Mouse (Mus musculus): ENCODE data around the gene Edem3.
"Not testable (repeated sequence)": the region's sequence is repeated elsewhere in the genome, so short reads cannot be mapped to it uniquely, and the experiment has no call there.

The Edem3 gene

GRCm38 (mm10) chr1:151812004-151812712 is 57.0 kb downstream of the Edem3 start:
- DNase-seq: no peak

GRCm38 (mm10) chr1:151816051-151816450 is 60.9 kb downstream of the Edem3 start:
- no peak for DNase-seq

GRCm38 (mm10) chr1:151819190-151819589 is 64.0 kb downstream of the Edem3 start:
- DNase-seq: peak; percentile 13

- DNase-seq: peak; percentile 82
These were observed 65.3 kb downstream of the Edem3 start for GRCm38 (mm10) chr1:151820457-151820856.

- peak; percentile 11 for DNase-seq
These were observed 69.9 kb downstream of the Edem3 start for GRCm38 (mm10) chr1:151825065-151825464.

GRCm38 (mm10) chr1:151831791-151832190 is 76.6 kb downstream of the Edem3 start:
- DNase-seq: no peak

- DNase-seq: no peak
These were observed 80.1 kb downstream of the Edem3 start for GRCm38 (mm10) chr1:151835261-151835660.

- not testable (repeated sequence) for DNase-seq
These were observed 85.2 kb downstream of the Edem3 start for GRCm38 (mm10) chr1:151840345-151840744.

GRCm38 (mm10) chr1:151845252-151845832 is 90.2 kb downstream of the Edem3 start:
- DNase-seq: no peak

GRCm38 (mm10) chr1:151845926-151846782 is 91.0 kb downstream of the Edem3 start:
- no peak for DNase-seq

GRCm38 (mm10) chr1:151848286-151848685 is 93.1 kb downstream of the Edem3 start:
- DNase-seq: no peak

GRCm38 (mm10) chr1:151849993-151850608 is 94.9 kb downstream of the Edem3 start:
- no peak for DNase-seq

- no peak for DNase-seq
These were observed 96.1 kb downstream of the Edem3 start for GRCm38 (mm10) chr1:151851051-151851848.

GRCm38 (mm10) chr1:151851976-151852375 is 96.8 kb downstream of the Edem3 start:
- no peak for DNase-seq

GRCm38 (mm10) chr1:151855561-151855960 is 100.4 kb downstream of the Edem3 start:
- no peak for DNase-seq

GRCm38 (mm10) chr1:151858474-151858873 is 103.3 kb downstream of the Edem3 start:
- DNase-seq: no peak

GRCm38 (mm10) chr1:151861334-151861995 is 106.3 kb downstream of the Edem3 start:
- DNase-seq: no peak

- DNase-seq: no peak
These were observed 106.9 kb downstream of the Edem3 start for GRCm38 (mm10) chr1:151862109-151862508.

- DNase-seq: peak; percentile 67
These were observed 108.1 kb downstream of the Edem3 start for GRCm38 (mm10) chr1:151863135-151863796.

GRCm38 (mm10) chr1:151863797-151864147 is 108.6 kb downstream of the Edem3 start:
- DNase-seq: peak; percentile 44

- no peak for DNase-seq
These were observed 109.2 kb downstream of the Edem3 start for GRCm38 (mm10) chr1:151864326-151864725.
